Mouse (Mus musculus): Measurements from ENCODE around the gene Gm21149.
"Not testable (repeated sequence)": the region's sequence is repeated elsewhere in the genome, so short reads cannot be mapped to it uniquely, and the experiment has no call there.

The Gm21149 gene

DNA sequence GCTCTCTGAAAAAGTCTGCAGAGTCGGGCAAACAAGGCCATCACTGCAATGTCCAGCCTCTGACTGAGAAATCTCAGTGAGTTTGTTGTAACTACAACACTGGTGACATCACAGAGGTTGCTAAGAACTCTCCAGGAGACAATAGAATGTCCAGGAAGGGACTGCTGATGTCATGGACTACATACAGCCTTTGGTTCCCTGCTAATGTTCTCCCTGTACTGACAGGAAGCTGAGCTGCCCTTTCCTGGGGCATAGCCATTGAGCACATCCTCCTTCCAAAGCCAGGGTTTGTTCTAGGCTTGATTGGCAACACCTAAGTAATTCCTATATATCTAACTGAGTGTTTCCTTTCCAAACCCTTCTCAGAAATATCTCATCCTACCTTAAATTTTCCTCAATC, at the start of gene Gm21149:
TSS of gene Gm21149 (minus strand) at position 101 of the 400 bp plus-strand sequence.
- ATAC-seq (ENCODE audit: insufficient number of reproducible peaks, low FRiP score, low TSS enrichment): not testable (repeated sequence)

DNA sequence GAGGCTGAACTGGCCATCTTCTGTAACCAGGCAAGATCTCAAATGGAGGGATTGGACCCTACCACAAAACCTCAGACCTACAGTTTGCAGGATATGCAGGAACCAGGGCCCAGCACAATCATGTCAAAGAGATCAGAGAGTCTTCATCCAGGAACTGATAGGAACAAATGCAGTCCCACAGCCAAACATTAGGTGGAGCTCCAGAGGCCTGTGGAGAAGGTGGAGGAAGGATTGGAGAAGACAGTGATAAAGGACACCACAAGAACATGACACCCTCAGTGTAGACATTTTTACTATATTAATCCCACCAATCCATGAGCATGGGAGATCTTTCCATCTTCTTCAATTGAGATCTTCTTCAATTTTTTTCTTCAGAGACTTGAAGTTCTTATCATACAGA, 46.1 kb upstream of the Gm21149 start:
- ATAC-seq (ENCODE audit: insufficient number of reproducible peaks, low FRiP score, low TSS enrichment): not testable (repeated sequence)

DNA sequence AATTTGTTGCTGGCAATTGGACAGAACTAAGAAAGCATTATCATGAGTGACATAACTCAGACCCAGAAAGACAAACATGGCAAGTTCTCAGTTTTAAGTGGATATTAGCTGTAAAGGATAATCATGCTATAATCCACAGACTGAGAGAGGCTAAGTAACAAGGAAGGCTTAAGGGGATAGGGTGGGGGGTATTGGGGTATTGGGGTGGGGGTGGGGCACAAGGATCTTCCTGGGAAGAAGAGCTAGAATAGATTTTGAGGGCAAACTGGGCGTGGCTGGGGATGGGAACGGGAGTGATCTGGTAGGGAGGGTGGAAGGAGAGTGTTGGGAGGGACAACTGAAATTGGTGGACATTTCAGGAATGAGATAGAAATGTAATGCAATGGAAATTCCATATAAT, 45.7 kb upstream of the Gm21149 start:
- ATAC-seq (ENCODE audit: insufficient number of reproducible peaks, low FRiP score, low TSS enrichment): not testable (repeated sequence)

DNA sequence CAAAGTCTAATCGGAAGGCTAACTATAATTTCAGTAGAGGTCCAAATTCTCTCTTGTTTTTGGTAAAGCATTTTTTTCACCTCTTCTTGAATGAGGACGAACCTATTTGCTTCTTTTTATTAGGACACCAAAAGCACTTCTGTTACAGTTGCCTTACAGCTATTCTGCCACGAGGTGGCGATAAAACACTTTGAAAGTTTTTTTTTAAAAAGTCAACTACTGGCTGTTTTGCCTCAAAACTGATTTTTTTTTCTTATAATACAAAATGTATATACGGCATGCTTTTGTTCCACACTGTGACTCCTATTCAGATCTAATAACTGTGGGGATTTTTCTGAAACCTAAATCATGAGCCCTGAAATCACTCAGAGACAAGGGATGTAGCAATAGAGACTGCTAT, 44.1 kb upstream of the Gm21149 start:
- not testable (repeated sequence) for ATAC-seq (ENCODE audit: insufficient number of reproducible peaks, low FRiP score, low TSS enrichment)

DNA sequence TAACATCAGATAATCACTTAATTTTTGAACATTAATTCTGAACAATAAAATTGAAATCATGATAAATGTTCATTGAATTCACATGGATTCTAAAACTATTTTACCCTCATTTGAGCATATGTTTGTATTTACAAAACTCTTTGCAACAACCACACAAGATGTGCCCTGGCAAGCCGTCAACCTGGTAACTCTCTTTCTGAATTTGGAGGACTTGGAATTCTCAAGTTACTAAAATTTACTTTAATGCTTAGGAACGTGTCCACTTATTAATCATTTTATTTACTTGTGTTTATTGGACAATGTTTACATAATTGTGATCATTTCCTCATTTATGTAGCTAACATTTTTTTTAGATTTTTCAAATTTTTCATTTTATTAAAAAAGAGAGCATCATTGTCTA, 40.8 kb upstream of the Gm21149 start:
- not testable (repeated sequence) for ATAC-seq (ENCODE audit: insufficient number of reproducible peaks, low FRiP score, low TSS enrichment)

DNA sequence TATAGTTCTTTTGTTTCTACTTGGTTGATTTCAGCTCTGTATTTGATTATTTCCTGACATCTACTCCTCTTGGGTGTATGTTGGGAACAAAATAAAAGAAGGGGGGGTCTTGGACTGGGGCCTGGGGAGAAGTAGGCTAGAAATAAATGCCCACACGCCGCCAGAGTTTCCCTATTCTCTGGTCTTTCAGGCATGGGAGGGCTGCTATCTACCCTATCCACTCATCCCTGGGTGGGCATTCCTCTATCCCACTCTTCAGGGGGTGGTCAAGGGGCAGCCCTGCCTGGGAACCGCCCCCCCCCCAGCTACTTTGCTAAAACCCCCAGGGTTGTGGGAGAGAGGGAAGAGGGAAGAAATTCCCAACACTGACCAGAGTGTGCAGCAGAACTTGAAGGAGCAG, 35.9 kb upstream of the Gm21149 start:
- not testable (repeated sequence) for ATAC-seq (ENCODE audit: insufficient number of reproducible peaks, low FRiP score, low TSS enrichment)

DNA sequence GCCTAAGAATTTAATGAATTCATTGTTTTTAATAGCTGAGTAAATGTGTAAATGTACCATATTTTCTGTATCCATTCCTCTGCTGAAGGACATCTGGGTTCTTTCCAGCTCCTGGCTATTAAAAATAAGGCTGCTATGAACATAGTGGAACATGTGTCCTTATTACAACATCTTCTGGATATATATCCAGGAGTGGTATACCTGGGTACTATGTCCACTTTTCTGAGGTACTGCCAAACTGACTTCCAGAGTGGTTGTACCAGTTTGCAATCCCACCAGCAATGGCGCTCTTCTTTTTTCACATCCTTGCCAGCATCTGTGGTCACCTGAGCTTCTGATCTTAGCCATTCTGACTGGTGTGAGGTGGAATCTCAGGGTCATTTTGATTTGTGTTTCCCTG, 33.6 kb upstream of the Gm21149 start:
- ATAC-seq (ENCODE audit: insufficient number of reproducible peaks, low FRiP score, low TSS enrichment): not testable (repeated sequence)

DNA sequence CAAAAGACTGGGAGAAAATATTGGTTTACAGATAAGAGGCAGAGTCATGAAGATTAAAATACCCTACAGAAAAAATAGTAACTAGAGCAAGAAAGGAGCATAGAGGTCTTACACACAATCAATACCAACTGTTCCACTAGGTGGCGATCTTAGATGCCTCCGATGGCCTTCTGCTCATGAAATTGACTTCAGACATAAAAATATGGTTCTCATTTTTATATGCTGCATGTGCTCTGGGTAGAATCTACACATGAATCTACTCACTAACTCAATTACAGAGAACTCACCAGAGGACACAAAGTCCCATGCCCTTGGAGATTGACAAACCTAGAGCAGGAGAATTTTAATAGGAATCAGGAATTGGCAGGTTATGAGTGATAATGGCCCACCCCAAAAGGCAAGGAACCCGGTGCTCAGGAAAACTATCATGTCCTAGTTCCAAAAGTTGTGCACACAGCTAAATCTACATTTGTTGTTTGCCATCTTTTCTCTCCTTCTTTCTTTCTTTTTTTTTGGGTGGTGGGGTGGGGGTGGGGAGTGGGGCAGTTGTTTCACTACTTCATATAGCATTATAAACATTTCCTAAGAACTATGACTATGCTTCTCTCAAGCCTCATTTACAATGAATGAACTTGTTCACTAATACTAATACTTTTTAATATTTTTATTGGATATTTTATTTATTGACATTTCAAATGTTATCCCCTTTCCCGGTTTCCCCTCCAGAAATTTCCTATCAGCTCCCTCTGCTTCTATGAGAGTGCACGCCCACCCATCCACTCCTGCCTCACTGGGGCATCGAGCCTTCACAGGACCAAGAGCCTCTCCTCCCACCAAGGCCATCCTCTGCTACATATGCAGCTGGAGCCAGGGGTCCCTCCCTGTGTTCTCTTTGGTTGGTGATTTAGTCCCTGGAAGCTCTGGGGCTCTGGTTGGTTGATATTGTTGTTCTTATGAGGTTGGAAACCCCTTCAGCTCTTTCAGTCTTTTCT, 32.4 kb upstream of the Gm21149 start:
- not testable (repeated sequence) for ATAC-seq (ENCODE audit: insufficient number of reproducible peaks, low FRiP score, low TSS enrichment)

DNA sequence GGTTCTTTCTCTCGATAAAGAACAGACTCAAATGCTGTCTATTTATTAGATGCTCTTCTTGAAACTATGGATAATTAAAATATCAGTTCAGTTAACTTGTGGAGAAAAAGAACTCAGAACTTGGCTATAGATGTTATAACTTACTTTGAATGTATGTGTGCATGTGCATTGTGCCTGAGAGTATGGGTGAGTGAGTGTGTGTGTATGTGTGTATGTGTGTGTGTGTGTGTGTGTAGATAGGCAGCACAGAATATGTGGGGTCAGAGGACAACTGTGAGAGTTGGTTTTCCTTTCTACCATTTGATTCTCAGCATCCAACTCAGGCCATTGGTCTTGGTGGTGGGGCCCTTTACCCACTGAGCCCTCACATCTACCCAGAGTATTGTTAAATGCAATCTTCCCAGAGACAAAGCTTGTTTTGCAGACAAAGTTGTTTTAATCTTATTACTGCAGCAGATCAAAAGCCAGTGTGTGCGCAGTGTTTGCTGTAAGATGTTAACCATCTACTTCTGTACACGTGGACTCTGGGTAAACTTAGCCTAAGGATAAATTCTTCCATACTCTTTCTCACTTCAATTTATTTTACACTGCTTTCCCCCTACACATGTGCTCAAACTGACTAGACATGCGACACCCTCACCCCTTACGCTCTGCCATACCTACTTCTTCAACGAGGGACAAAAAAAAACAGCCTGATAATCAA, 31.6 kb upstream of the Gm21149 start:
- ATAC-seq (ENCODE audit: insufficient number of reproducible peaks, low FRiP score, low TSS enrichment): peak; percentile 66; the same call in 1 of the 2 replicates

DNA sequence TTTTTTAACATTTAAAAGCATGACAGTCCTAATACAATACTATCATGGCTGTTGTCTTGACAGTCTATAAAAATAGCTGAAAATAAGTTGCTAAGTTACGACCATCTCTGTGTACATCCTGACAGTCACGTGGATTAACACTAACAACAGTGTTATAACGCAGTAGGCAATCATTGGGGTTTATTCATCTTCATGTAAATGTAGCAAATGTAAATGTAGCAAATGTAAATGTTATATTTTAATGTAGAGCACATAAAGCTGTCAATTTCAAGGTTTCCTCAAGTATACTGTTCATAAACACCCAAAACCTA, 30.9 kb upstream of the Gm21149 start:
- ATAC-seq (ENCODE audit: insufficient number of reproducible peaks, low FRiP score, low TSS enrichment): peak; percentile 26; the same call in 1 of the 2 replicates

DNA sequence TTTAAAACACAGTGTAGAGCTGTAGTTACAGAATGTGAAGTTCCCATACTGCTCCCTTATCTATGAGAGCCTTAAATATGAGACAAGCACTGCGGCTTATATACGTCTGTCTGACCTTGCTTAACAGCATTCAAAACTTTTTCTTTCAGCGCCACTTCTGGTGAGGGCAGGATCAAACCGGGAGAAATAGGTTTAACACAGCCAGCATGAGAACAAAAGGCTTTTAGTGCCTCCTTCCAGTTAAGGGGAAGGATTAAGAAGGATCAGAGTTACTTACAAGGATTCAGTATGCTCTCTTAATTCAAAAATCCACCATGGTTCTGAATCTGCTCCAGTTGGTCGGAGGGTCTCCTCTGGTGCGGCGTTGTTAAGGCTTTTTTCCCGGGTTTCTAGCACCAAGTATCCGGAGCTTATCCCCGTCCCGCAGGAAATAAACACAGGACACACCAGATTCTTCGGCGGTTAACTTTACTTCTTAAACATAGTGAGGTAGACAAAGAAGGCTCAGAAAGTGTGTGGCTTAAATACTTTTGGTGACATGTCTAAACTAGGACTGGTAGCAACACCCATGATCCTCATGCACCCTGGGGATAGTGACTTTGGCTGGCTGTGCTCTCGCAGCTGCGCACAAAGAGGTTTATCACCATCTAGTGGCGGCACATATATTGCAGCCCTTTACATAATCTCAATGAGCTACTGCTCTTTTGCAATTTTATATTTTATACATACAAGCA, 30.4 kb upstream of the Gm21149 start:
- 0 out of 2 replicates have a peak, but pooled peaks have one; percentile 36 for ATAC-seq (ENCODE audit: insufficient number of reproducible peaks, low FRiP score, low TSS enrichment)

DNA sequence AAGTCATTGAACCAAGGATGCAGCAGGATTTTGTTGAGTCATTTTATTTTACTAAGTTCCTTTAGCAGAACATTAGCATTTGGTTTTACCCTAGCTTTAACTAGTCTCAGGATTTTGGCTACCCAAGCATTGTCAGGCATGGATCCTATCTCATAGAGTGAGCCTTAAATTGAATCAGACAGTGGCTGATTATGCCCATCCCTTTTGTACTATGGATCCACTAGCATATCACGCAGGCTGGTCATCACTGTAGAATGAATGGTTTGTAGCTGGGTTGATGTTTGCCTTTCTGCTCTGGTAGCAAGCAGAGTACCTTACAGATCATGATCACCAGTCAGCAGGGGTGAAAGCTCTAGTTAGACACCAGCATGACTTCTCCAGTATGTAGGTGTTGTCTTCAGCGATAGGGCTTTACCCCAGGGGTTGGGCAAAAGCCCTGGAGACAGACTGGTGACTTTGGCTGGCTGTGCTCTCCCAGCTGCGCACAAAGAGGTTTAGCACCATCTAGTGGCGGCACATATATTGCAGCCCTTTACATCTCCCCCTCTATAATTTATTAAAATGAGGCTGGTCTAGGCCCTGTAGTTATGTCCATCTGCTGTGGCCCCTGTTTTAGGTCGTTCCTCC, 22.6 kb upstream of the Gm21149 start:
- ATAC-seq (ENCODE audit: insufficient number of reproducible peaks, low FRiP score, low TSS enrichment): peak; percentile 78

DNA sequence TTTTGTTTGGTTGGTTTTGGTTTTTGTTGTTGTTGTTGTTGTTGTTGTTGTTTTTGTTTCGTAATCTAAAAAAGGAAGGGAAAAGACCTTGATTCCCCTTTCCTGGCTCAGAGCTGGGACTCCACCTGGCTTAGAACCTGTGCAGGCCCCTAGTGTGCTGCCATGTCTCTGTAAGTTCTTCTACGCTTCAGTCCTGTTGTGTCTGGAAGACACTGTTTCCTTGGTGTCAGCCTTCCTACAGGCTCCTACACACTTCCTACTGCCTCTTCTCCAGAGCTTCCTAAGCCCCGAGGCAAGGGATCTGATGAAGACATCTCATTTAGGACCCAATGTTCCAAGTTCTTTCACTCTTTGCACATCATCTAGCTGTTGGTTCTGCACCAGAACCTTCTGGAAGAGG, 22.0 kb upstream of the Gm21149 start:
- 0 out of 2 replicates have a peak, but pooled peaks have one; percentile 40 for ATAC-seq (ENCODE audit: insufficient number of reproducible peaks, low FRiP score, low TSS enrichment)

DNA sequence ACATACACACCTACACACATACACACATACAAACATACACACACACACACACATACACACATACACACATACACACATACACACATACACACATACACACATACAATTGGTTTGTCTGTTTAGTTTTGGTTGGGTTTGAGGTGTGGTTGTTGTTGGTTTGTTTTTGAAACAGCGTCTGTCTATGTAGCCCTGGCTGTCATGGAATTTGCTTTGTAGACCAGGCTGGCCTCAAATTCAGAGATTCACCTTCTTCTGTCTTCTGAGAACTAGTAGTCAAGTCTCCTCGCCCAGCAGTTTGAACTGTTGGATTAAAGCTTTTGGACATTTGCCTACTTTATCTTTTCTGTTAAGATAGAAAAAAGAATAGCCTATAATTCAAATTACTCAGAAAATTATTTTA, 14.6 kb upstream of the Gm21149 start:
- ATAC-seq (ENCODE audit: insufficient number of reproducible peaks, low FRiP score, low TSS enrichment): peak; percentile 36; the same call in 1 of the 2 replicates

DNA sequence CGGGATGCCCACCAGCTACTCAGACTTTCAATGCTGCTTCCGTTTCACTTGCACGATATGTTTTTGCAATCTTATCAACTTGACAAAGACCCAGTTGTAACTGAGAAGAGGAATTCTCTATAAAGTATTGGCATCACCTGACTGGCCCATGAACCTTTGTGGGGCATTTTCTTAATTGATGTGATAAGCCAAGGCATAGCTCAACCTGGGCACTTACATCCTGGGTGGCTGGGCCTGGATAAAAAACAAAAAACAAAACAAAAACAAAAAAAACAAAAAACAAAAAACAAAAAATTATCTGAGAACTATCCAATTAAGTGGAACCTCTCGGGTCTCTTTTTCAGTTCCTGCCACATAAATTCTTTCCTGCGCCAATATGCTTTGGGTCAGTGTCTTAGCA, 12.4 kb upstream of the Gm21149 start:
- ATAC-seq (ENCODE audit: insufficient number of reproducible peaks, low FRiP score, low TSS enrichment): no peak

DNA sequence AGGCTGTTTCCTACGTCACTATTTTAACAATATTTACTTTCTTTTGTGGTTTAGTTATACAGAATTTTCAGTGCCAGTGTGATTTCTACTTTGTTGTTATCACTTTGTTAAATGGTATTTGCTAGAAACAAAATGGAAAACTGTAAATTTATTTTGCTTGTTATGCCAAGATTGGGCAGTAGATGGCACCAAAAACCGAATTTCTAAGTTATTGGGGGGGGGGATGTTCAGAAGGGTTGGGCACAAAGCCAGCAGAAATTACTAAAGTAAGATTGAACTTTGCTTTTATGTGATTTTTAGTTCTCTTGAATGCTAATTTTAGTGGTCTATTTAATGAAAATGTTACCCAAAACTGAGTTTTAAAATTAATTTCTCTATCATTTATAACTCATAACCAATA, 8.3 kb upstream of the Gm21149 start:
- not testable (repeated sequence) for ATAC-seq (ENCODE audit: insufficient number of reproducible peaks, low FRiP score, low TSS enrichment)

DNA sequence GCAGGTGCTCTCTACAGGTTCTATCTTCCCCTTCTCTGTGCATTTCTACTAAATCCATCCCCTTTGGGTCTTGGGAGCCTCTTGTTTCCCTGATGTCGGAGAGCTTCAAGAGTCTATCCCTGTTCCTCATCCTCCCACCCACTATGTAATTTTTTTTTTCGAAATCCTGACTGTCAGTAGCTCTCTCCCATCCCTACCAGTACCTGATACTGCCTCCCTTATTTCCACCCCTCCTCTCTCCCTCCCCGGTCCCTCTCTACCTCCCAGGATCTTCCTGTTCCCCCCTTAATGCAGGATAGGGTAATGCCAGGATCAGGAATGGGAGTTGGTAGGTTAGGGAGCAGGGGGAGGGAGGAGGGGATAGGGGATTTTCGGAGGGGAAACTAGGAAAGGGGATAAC, 7.3 kb upstream of the Gm21149 start:
- ATAC-seq (ENCODE audit: insufficient number of reproducible peaks, low FRiP score, low TSS enrichment): not testable (repeated sequence)

DNA sequence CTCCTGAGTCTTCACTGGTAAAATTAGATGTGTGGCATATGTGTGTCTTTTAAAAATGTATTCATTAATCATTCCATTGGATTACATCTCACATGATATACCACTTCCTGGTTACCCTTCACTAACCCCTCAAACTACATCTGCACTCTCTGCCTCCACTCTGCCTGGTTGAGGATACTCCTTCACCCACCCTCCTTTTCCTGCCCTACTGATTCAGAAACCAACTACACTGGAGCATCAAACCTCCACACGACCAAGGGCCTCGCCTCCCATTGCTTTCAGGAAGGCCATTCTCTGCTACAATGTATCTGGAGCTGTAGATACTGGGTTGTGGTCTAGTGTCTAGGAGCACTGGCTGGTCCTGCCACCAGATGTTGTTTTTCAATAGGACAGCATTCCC, 6.5 kb upstream of the Gm21149 start:
- not testable (repeated sequence) for ATAC-seq (ENCODE audit: insufficient number of reproducible peaks, low FRiP score, low TSS enrichment)

DNA sequence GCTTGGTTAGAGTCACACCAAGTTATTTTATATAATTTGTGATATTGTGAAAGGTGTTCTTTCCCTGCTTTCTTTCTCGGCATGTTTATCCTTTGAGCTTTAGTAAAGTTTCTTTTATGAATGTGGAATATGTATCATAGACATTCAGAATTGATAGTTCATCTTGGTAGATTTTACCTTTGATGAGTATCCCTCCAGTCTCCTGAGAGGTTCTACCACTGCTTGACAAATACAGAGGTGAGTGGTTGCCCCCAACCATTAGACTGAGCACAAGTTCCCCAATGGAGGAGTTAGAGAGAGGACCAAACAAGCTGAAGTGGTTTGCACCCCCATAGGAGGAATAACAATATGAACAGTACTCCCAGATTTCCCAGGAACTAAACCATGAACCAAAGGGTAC, 6.2 kb downstream of the Gm21149 start:
- ATAC-seq (ENCODE audit: insufficient number of reproducible peaks, low FRiP score, low TSS enrichment): not testable (repeated sequence)

DNA sequence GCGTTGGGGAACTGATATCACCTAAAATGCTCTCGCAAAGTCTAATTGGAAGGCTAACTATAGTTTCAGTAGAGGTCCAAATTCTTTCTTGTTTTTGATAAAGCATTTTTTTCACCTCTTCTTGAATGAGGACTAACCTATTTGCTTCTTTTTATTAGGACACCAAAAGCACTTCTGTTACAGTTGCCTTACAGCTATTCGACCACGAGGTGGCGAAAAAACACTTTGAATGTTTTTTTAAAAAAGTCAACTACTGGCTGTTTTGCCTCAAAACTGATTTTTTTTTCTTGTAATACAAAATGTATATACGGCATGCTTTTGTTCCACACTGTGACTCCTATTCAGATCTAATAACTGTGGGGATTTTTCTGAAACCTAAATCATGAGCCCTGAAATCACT, 8.6 kb downstream of the Gm21149 start:
- ATAC-seq (ENCODE audit: insufficient number of reproducible peaks, low FRiP score, low TSS enrichment): not testable (repeated sequence)

Data from cerebellum, adult (tissue).